Mouse (Mus musculus) adrenal gland, postnatal 36 days (tissue): ENCODE data around the gene 4930522L14Rik. TPM values are rescaled to one million over a fixed set of nuclear protein-coding genes. Genes with fewer than 3 reads are reported as not detected.
"Not testable (repeated sequence)": the region's sequence is repeated elsewhere in the genome, so short reads cannot be mapped to it uniquely, and the experiment has no call there.

Experiments used
- DNase-seq, 2 experiments: peaks; one replicate each; pipeline ENCODE4 v3.0.0; 2021; ENCODE audit warnings: mixed read lengths in 1 of 2
- long read RNA-seq, 2 experiments: library from polyadenylated mRNA; stranded (forward); transcript quantifications; one replicate each; pipeline ENCODE4 v2.0.0; 2021; ENCODE audit warnings: borderline sequencing depth in 2 of 2
- total RNA-seq, 2 experiments: library from RNA; stranded (reverse); gene quantifications; 2 replicates each; pipeline ENCODE4 v1.2.3; 2021

Gene 4930522L14Rik
- total RNA-seq = 1 to 10 TPM; 4.7 to 9.5 TPM
- long read RNA-seq, experiment 1, partial matches to known transcripts = 2 of 14 reads
- long read RNA-seq, experiment 1, other reads (novel, unspliced or antisense) = 6 of 14 reads
- long read RNA-seq, experiment 2 = 0 reads

GRCm38 (mm10) chr5:109751391-109752071 lies at the start of gene 4930522L14Rik:
TSS of gene 4930522L14Rik (minus strand) at chr5:109751886.
- DNase-seq = peak; percentile 78 to 79

GRCm38 (mm10) chr5:109801466-109801865 lies 49.8 kb upstream of the 4930522L14Rik start:
- not testable (repeated sequence) for DNase-seq

- not testable (repeated sequence) for DNase-seq
Observed at GRCm38 (mm10) chr5:109799948-109800347, 48.3 kb upstream of the 4930522L14Rik start.

DNA sequence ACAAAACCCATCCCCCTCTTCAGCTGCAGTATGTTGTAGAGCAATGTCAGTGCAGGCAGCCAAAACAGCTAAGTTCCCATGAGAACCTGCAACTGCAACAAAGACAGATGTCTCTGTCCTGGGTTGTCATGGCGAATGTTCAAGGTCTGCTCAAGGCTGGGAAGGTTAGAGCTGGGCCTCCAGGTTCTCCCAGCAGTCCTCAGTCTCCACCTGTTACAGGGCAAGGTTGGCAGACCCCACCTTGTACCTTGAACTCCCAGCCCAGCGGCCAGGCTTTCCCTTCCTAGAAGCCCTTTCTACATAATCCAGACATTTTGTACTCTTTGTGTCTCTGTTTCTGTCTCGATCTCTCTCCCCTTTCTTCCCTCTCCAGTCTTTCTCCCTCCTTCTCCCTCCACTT lies 45.3 kb upstream of the 4930522L14Rik start:
- peak in 1 of 2 experiments; percentile 1 for DNase-seq

- peak; percentile 55 to 63 for DNase-seq
Observed at GRCm38 (mm10) chr5:109795967-109796652, 44.4 kb upstream of the 4930522L14Rik start.

GRCm38 (mm10) chr5:109752073-109752780 lies 541 bp upstream of the 4930522L14Rik start:
- DNase-seq = peak in 1 of 2 experiments; percentile 8

- DNase-seq = not testable (repeated sequence)
Observed at GRCm38 (mm10) chr5:109745081-109745480, 6.6 kb downstream of the 4930522L14Rik start.

DNA sequence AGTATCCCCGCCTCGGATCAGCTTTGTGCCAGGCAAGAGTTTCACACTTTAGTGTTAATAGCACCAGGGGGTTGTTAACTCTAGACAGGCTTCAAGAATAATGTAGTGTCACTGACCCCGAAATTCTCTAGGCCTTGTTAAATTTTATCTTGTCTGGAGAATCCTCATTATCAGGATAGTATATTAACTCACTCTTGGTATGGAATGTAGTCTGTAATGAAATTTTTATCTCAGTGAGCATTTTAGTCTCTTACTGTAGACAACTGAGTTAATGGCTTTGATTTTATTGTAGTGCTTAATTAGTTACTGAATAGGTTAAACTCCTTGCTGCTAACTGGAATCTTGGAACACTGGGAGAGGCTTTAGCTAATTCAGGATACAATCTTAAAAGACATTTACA lies 34.3 kb downstream of the 4930522L14Rik start:
- not testable (repeated sequence) for DNase-seq

DNA sequence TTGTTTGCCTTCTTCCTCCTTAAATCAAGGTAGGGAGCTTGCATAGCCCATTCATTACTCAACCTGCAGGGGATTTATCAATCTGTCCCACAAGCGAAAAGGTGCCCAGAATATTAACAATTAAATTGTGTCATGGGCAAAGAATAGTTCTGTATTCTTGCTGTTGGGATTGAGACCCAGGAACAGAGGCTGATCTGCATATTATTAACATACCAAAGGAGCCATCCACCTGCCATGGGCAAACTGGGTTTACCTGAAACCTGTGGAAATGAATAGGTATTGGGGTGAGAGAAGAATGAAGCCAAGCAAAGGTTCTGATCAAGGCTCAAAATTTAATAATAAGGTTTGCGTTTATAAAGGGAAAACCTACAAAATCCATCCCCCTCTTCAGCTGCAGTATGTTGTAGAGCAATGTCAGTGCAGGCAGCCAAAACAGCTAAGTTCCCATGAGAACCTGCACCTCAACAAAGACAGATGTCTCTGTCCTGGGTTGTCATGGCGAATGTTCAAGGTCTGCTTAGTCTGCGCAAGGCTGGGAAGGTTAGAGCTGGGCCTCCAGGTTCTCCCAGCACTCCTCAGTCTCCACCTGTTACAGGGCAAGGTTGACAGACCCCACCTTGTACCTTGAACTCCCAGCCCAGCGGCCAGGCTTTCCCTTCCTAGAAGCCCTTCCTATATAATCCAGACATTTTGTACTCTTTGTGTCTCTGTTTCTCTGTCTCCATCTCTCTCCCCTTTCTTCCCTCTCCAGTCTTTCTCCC lies 60.3 kb downstream of the 4930522L14Rik start:
- DNase-seq = peak in 1 of 2 experiments; percentile 1

DNA sequence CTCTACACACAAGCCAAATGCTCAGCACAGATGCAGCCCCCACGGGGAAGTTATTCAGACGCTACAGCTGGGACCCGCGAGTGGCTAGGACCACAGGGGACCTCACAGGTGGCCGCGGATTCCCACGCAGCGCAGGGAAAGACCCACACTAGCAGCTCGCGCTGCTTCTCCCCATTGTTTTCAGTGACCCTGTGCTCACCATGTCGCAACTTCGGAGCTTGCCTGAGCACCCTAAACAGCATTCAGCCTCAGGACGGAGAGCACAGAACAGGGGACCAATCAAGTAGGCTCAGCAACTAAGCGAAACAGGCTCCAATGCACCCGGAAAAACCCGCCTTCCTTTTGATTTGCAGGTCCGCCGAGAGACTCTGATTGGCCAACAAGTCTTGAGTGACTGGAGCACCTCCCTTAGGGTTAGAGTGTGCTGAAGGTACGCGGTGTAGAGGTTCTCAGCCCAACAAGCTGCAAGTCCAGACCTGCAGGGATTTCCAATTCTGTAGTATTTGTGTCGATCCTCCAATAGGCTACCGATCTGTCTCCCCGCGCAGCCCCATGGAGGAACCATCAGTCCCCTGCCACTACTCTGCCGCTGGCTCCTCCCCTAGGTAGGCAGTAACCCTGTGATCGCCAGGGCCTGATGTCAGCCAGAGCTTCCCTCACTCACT lies 61.0 kb downstream of the 4930522L14Rik start, which contains the start of gene 5430403G16Rik:
Gene 5430403G16Rik (minus strand): TSS at position 505 of the 665 bp plus-strand sequence.
- peak; percentile 83 to 84 for DNase-seq

Other genes starting within 250 kb of the 4930522L14Rik start
- gene Crlf2, start 192.9 kb downstream of the 4930522L14Rik start, total RNA-seq = 10 to 100 TPM; 34.5 to 41.9 TPM
- gene 5430403G16Rik, start 60.8 kb downstream of the 4930522L14Rik start, total RNA-seq = 1 to 10 TPM; 1.8 to 3.4 TPM
- gene Gm15446, start 171.5 kb upstream of the 4930522L14Rik start, total RNA-seq = 1 to 10 TPM; 8.4 to 9.3 TPM
- gene Zfp932, start 244.6 kb upstream of the 4930522L14Rik start, total RNA-seq = 10 to 100 TPM; 19.1 to 20.2 TPM